In the genomic region with DNA sequence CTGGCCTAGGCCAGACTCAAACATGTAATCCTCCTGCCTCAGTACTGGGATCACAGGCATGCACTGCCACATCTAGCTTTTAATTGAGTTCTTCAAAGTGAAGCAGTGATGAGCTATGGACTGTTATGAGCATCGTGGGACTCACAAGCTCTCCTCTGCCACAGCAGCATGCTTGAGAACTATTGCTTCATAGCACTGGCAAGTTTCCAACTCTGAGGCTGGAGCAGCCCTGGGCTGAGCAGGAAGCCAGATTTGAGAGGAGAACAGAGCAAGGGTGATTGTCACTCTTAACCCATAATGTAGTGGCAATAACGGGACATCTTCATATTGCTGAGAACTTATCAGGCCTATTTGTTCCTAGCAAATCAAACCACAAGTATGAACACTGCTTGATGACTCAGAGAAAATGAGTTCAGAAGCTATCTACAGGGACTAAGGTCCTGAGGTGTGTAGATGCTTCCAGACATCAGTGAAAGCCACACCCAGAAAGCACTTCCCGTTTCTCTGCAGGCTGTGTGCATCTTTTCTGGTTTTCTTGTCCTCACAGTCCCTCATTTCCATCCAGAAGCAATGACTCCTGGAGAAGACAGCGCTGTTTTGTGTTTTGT, we compare ENCODE assay signal across 9 mouse cellular contexts. TPM values are rescaled to one million over a fixed set of nuclear protein-coding genes. Genes with fewer than 3 reads are reported as not detected.
DNase-seq lines count a peak whose midpoint lies in the region; ATAC-seq and TF ChIP-seq lines count a peak whose summit lies in the region.
"Had no signal": no experiment of that assay in that cellular context is flagged by ENCODE, and none has a peak within 500 bp of the region (broad histone marks: within the 10 kb centered on the region; RNA-seq: fewer than 3 reads in every experiment).

No protein-coding gene starts in this region.

- H3K27ac ChIP-seq in neural tube, embryonic 14.5 days (ENCODE audit: low read depth, low read length): no peak overlapping the region
- no peak overlapping the region for H3K27ac ChIP-seq in thymus, adult 2 months (ENCODE audit: control insufficient read depth, insufficient read depth, low read length)
- no peak overlapping the region for H3K27ac ChIP-seq in midbrain, embryonic 13.5 days
- H3K27ac ChIP-seq: limb, embryonic 13.5 days had no signal

- H3K4me2 ChIP-seq in neural tube, embryonic 14.5 days (ENCODE audit: low read depth, low read length): no peak overlapping the region
- no peak overlapping the region for H3K4me2 ChIP-seq in midbrain, embryonic 13.5 days (replicated peaks)
- H3K4me2 ChIP-seq: limb, embryonic 13.5 days had no signal

- H3K9ac ChIP-seq in neural tube, embryonic 14.5 days (replicated peaks; ENCODE audit: low read depth, low read length): no peak overlapping the region
- H3K9ac ChIP-seq in midbrain, embryonic 13.5 days (replicated peaks): no peak overlapping the region
- H3K9ac ChIP-seq: limb, embryonic 13.5 days had no signal

- peak; percentile 79; the same call in 1 of the 2 replicates for ATAC-seq in neural tube, embryonic 14.5 days (ENCODE audit: low read depth)
- ATAC-seq in midbrain, embryonic 13.5 days: no peak

- no peak overlapping the region for H3K4me3 ChIP-seq in neural tube, embryonic 14.5 days (ENCODE audit: low read depth, low read length)
- H3K4me3 ChIP-seq in thymus, adult 2 months (ENCODE audit: control insufficient read depth, insufficient read depth, low read length): no peak overlapping the region
- H3K4me3 ChIP-seq in midbrain, embryonic 13.5 days (replicated peaks): no peak overlapping the region
- H3K4me3 ChIP-seq: limb, embryonic 13.5 days had no signal

- no peaks in the 10 kb centered on the region for H3K27me3 ChIP-seq in neural tube, embryonic 14.5 days (ENCODE audit: control insufficient read depth, insufficient read depth, low read length)
- no peaks in the 10 kb centered on the region for H3K27me3 ChIP-seq in thymus, adult 2 months (ENCODE audit: control insufficient read depth, insufficient read depth, low read length)
- no peaks in the 10 kb centered on the region for H3K27me3 ChIP-seq in midbrain, embryonic 13.5 days
- H3K27me3 ChIP-seq: limb, embryonic 13.5 days had no signal

- intact Hi-C loops in left cerebral cortex, postnatal 4 days (cut with DNase I): no loop called here
- intact Hi-C loops in left cerebral cortex, postnatal 25 days (cut with DNase I): no loop called here

- no peak for TF ChIP-seq CTCF in thymus, adult 2 months (IDR thresholded peaks at IDR 0.05; ENCODE audit: borderline replicate concordance, control insufficient read depth, extremely low read depth, insufficient read depth, low read length, poor library complexity)

- TF ChIP-seq POLR2A in thymus, adult 2 months (IDR thresholded peaks at IDR 0.05; ENCODE audit: control insufficient read depth, extremely low read depth, insufficient read depth, low read length, poor library complexity): no peak

- 71% methylated on average over 4 of the region's 4 CpGs for WGBS in neural tube, embryonic 14.5 days
- 50% methylated on average over 4 of the region's 4 CpGs for WGBS in thymus, adult 2 months
- 85% methylated on average over 4 of the region's 4 CpGs for WGBS in midbrain, embryonic 13.5 days

- no peaks in the 10 kb centered on the region for H3K4me1 ChIP-seq in neural tube, embryonic 14.5 days (ENCODE audit: control insufficient read depth, insufficient read depth, low read length)
- H3K4me1 ChIP-seq in thymus, adult 2 months (replicated peaks; ENCODE audit: control insufficient read depth, insufficient read depth, low read length): no peaks in the 10 kb centered on the region
- no peaks in the 10 kb centered on the region for H3K4me1 ChIP-seq in midbrain, embryonic 13.5 days (replicated peaks)
- H3K4me1 ChIP-seq: limb, embryonic 13.5 days had no signal

- H3K36me3 ChIP-seq in neural tube, embryonic 14.5 days (ENCODE audit: control insufficient read depth, insufficient read depth, low read length): no peaks in the 10 kb centered on the region
- peaks cover 18% of the 10 kb centered on the region; the same call in 1 of the 2 replicates for H3K36me3 ChIP-seq in thymus, adult 2 months (ENCODE audit: control insufficient read depth, insufficient read depth, low read length)
- peaks cover 12% of the 10 kb centered on the region for H3K36me3 ChIP-seq in midbrain, embryonic 13.5 days

- no peaks in the 10 kb centered on the region for H3K9me3 ChIP-seq in neural tube, embryonic 14.5 days (ENCODE audit: control insufficient read depth, low read length)
- H3K9me3 ChIP-seq in midbrain, embryonic 13.5 days: no peaks in the 10 kb centered on the region
- H3K9me3 ChIP-seq: limb, embryonic 13.5 days had no signal

- DNase-seq in left cerebral cortex, postnatal 4 days: peak; percentile 10
- DNase-seq in left cerebral cortex, postnatal 25 days (ENCODE audit: low spot score in 2 of 2): no peak
- peak; percentile 63 for DNase-seq in adrenal gland, adult 2 months
- DNase-seq in gastrocnemius, adult 18-20 months (ENCODE audit: low spot score): peak; percentile 61
- DNase-seq in kidney, adult 8-10 months: peak; percentile 10 to 23
- DNase-seq in thymus, adult 2 months: no peak

RNA-seq across cellular contexts. Expression of a gene that starts 37.2 kb away (rescaled TPM):
- 10 to 100 TPM; 26.0 to 26.7 TPM for total RNA-seq in left cerebral cortex, postnatal 4 days (2021)
- 10 to 100 TPM; 32.5 to 34.8 TPM for total RNA-seq in left cerebral cortex, postnatal 25 days (2021)
- 10 to 100 TPM in 1 of 2 experiments, 1 to 10 TPM in 1; 9.2 to 15.3 TPM for total RNA-seq in adrenal gland, adult 2 months (2021)
- polyA plus RNA-seq in adrenal gland, adult 2 months (2012; rRNA removed): 0.09 and 0.12 TPM in 2 replicates
- total RNA-seq in gastrocnemius, adult 18-20 months (2021): 1 to 10 TPM; 2.9 to 3.1 TPM
- 21.4 and 25.6 TPM in 2 replicates for polyA plus RNA-seq in neural tube, embryonic 14.5 days (2014; fragmentation: Nextera tagmentation; extraction: Ambion mirVana)
- 1.2 and 1.7 TPM in 2 replicates for polyA plus RNA-seq in thymus, adult 2 months (2012; rRNA removed)
- 12.4 and 14.6 TPM in 2 replicates for polyA plus RNA-seq in midbrain, embryonic 13.5 days (2015; fragmentation: Nextera tagmentation; extraction: Ambion mirVana)

RNA-seq across cellular contexts. Expression of a gene that starts 51.7 kb away (rescaled TPM):
- total RNA-seq in left cerebral cortex, postnatal 4 days (2021): 10 to 100 TPM; 91.6 to 96.5 TPM
- total RNA-seq in left cerebral cortex, postnatal 25 days (2021): 10 to 100 TPM; 57.9 to 63.8 TPM
- 10 to 100 TPM; 16.7 to 24.9 TPM for total RNA-seq in adrenal gland, adult 2 months (2021)
- polyA plus RNA-seq in adrenal gland, adult 2 months (2012; rRNA removed): 8.6 and 8.8 TPM in 2 replicates
- 1 to 10 TPM; 1.2 to 1.4 TPM for total RNA-seq in gastrocnemius, adult 18-20 months (2021)
- 79.6 and 82.8 TPM in 2 replicates for polyA plus RNA-seq in neural tube, embryonic 14.5 days (2014; fragmentation: Nextera tagmentation; extraction: Ambion mirVana)
- 122 and 156 TPM in 2 replicates for polyA plus RNA-seq in thymus, adult 2 months (2012; rRNA removed)
- polyA plus RNA-seq in midbrain, embryonic 13.5 days (2015; fragmentation: Nextera tagmentation; extraction: Ambion mirVana): 67.0 and 68.5 TPM in 2 replicates

Comparison
In these comparisons a context has a peak if more than half of its experiments do, and no peak if none do; other contexts are left out.
1. DNase-seq: peak in left cerebral cortex, postnatal 4 days (single experiment), adrenal gland, adult 2 months (single experiment), gastrocnemius, adult 18-20 months (single experiment) and kidney, adult 8-10 months (2 of 2); none in left cerebral cortex, postnatal 25 days (0 of 2) and thymus, adult 2 months (single experiment).
2. RNA of a gene that starts 51.7 kb away (total RNA-seq): 91.6 to 96.5 TPM in left cerebral cortex, postnatal 4 days, 57.9 to 63.8 TPM in left cerebral cortex, postnatal 25 days and 16.7 to 24.9 TPM in adrenal gland, adult 2 months; 1.2 to 1.4 TPM in gastrocnemius, adult 18-20 months; every median in the first group is over 4 times any median in the second.